Mouse (Mus musculus) brain, embryonic 14.5 days (tissue): ENCODE results near the gene Cox15. TPM values are rescaled to one million over a fixed set of nuclear protein-coding genes. Genes with fewer than 3 reads are reported as not detected.
A peak's percentile ranks its signal among the peaks of the same experiment; 100 is the strongest.

Experiments
- DNase-seq: peaks from one replicate; pipeline ENCODE4 v3.0.0-alpha.2; 2011; ENCODE audit warnings: low read depth
- CTCF ChIP-seq: fragments of 200-500 bp; IDR thresholded peaks from 2 replicates; pipeline ENCODE4 v1.5.1; 2012; ENCODE audit warnings: inconsistent platforms, mild to moderate bottlenecking, moderate library complexity, borderline replicate concordance; ENCODE audit not compliant: insufficient read depth, insufficient read length; ENCODE audit errors: extremely low read depth
- POLR2A ChIP-seq: fragments of 200-500 bp; IDR thresholded peaks from 2 replicates; pipeline ENCODE4 v1.6.1; 2012; ENCODE audit warnings: mild to moderate bottlenecking, inconsistent platforms, borderline replicate concordance; ENCODE audit not compliant: poor library complexity, insufficient read depth, insufficient read length, severe bottlenecking; ENCODE audit errors: extremely low read depth
- polyA plus RNA-seq: library from polyadenylated mRNA; depleted of rRNA; stranded (reverse); fragments of >200 nt; gene quantifications from 2 replicates; pipeline ENCODE4 v1.2.3, GENCODE M21; 2012; rRNA removed

The Cox15 gene
- polyA plus RNA-seq, 1 experiment: 19.5 TPM

DNA sequence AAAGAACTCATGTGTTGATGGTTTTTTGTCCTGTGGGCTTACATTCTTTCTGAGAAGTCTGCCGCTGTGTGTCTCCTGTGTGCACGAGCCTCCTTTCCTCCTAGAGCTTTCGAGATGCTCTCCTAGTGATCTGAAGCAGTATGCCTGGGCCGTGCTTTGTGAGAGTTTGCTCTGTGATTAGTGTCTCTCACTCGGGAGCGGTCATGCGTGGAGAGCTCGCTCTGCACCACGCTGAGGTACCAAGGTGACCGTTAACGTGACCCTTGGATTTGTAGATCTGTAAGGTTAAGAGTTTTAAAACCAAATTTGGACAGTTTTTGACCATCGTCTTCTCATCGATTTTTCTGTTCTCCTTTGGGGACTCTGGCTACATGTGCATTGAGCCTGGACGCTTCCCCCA is 60.0 kb downstream of the Cox15 start:
- no peak for DNase-seq
- TF ChIP-seq CTCF (no peak), POLR2A (no peak)

DNA sequence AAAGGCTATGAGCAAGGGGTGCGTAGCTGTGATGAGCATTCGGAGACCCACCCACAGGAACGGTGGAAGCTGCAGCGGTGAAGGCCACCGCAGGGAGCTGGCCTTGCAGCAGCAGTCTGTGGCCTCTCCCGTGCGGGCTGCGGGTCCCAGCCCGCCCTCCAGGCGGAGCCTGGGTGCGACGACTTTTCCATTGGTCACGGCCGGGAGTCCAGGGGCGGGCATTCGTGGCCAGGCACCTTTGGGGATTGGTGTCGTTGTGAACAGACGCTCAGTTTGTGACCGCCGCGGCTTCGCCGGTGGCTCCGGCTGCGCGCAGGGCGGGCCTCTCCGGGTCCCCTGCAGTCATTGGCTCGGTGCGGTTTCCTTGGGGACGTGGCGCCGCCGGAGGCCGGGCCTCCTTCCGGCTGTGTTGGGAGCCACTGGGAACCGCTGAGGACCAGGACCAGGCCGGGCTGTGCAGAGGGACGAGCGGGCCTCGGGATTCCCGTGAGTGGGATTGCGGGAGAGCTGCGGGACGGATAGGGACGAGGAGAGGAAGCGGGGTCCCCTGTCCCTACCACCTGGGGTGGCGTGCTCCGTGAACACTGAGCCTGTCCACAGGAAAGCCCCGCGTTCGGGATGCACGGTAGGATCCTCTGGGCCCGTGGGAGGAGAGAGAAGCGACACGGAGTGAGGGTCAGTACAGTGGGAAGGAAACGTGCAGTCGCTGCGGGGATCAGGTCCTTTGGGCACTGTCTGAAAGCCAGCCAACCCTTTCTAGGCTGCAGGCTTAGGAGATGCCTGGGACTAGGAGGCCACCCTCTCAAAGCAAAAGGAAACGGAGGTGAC is 63.2 kb downstream of the Cox15 start, which contains the start of gene Entpd7:
Gene Entpd7, plus strand, starts transcription at position 254 of the 828 bp plus-strand sequence.
- TF ChIP-seq POLR2A: peak; percentile 68; the same call in 1 of the 2 replicates
- TF ChIP-seq CTCF: peak; percentile 45; the same call in 1 of the 2 replicates
- DNase-seq: peak; percentile 98

Other genes with a start within 250 kb of the Cox15 start
- gene Got1, start 228.4 kb downstream of the Cox15 start, polyA plus RNA-seq: 63.1 and 66.7 TPM in 2 replicates
- 0.90 and 1.4 TPM in 2 replicates for gene Nkx2-3, start 140.7 kb downstream of the Cox15 start, polyA plus RNA-seq
- gene Slc25a28, start 78.1 kb downstream of the Cox15 start, polyA plus RNA-seq: 73.8 and 98.7 TPM in 2 replicates
- gene Entpd7, start 63.3 kb downstream of the Cox15 start, polyA plus RNA-seq: 7.2 and 10.1 TPM in 2 replicates
- 4.3 and 5.1 TPM in 2 replicates for gene Cutc, start within 50 bp of the Cox15 start, polyA plus RNA-seq
- 0.04 and 0.15 TPM in 2 replicates for gene Abcc2, start 29.2 kb upstream of the Cox15 start, polyA plus RNA-seq
- 16.1 and 16.9 TPM in 2 replicates for gene Dnmbp, start 187.2 kb upstream of the Cox15 start, polyA plus RNA-seq
- 0.15 and 0.23 TPM in 2 replicates for gene Cpn1, start 233.6 kb upstream of the Cox15 start, polyA plus RNA-seq